Mouse (Mus musculus) E14TG2a.4 (cell line): Measurements from ENCODE around the gene Prdx2.

ENCODE experiments used
- CTCF ChIP-seq: conservative IDR thresholded peaks from 2 replicates; pipeline ENCODE4 v1.5.1; 2014; ENCODE audit warnings: low read length
- NANOG ChIP-seq: IDR thresholded peaks from 2 replicates; pipeline ENCODE4 v1.6.1; 2014; ENCODE audit warnings: borderline replicate concordance, low read length, mixed read lengths
- POU5F1 ChIP-seq: IDR thresholded peaks from 2 replicates; pipeline ENCODE4 v1.6.1; 2014; ENCODE audit warnings: low read length, borderline replicate concordance

DNA sequence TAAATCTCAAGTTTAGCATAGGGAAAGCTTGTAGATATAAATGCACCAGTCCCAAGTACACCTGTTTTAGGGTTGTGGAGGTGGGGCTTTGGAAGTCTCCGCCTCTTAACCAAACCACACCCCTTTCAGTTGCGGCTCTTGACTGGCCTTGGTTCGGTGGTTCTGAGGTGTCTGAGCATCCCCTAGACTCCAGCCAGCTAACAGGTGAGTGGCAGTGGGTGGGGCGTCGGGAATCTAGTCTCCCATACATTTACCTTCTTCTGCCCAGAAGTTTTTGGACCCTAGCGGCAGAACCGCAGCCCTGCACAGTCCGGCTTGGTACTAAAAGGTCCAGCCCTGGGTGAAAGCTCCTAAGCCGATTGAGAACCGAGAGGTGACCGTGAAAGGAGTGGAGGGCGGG, 19.6 kb upstream of the Prdx2 start:
- no peak for TF ChIP-seq CTCF
- TF ChIP-seq POU5F1: no peak
- TF ChIP-seq NANOG: no peak
